Mouse (Mus musculus): ENCODE data around the gene Dennd1a. TPM values are rescaled to one million over a fixed set of nuclear protein-coding genes. Genes with fewer than 3 reads are reported as not detected.

Dennd1a gene
- polyA plus RNA-seq, 1 experiment from 2014 or later = 16.4 TPM

- 48% methylated on average over 2 of the region's 2 CpGs for WGBS
- Histone ChIP-seq H3K4me1 (peaks cover 4% of the 10 kb centered on the region; the same call in 1 of the 2 replicates), H3K4me3 (no peak overlapping the region), H3K27me3 (no peaks in the 10 kb centered on the region), H3K9ac (no peak overlapping the region), H3K9me3 (replicated peaks) (no peaks in the 10 kb centered on the region), H3K4me2 (replicated peaks) (no peak overlapping the region), H3K36me3 (no peaks in the 10 kb centered on the region), H3K27ac (no peak overlapping the region)
- no peak for ATAC-seq (ENCODE audit: low FRiP score)
Measured at GRCm38 (mm10) chr2:38156001-38156400, 131.2 kb downstream of the Dennd1a start.

- Histone ChIP-seq H3K9me3 (replicated peaks) (no peaks in the 10 kb centered on the region), H3K4me1 (peaks cover 16% of the 10 kb centered on the region), H3K4me3 (no peak overlapping the region), H3K4me2 (replicated peaks) (no peak overlapping the region), H3K36me3 (no peaks in the 10 kb centered on the region), H3K27ac (no peak overlapping the region), H3K27me3 (no peaks in the 10 kb centered on the region), H3K9ac (no peak overlapping the region)
- ATAC-seq (ENCODE audit: low FRiP score) = no peak
Measured at GRCm38 (mm10) chr2:38144831-38145230, 142.4 kb downstream of the Dennd1a start.

GRCm38 (mm10) chr2:38144067-38144779 is 143.0 kb downstream of the Dennd1a start:
- no peak overlapping the region for H3K4me2 ChIP-seq (replicated peaks)
- no peaks in the 10 kb centered on the region for H3K27me3 ChIP-seq
- H3K4me3 ChIP-seq = no peak overlapping the region
- no peak overlapping the region for H3K27ac ChIP-seq
- no peak overlapping the region for H3K9ac ChIP-seq
- peaks cover 16% of the 10 kb centered on the region for H3K4me1 ChIP-seq
- WGBS = 21% methylated on average over 8 of the region's 8 CpGs
- H3K9me3 ChIP-seq (replicated peaks) = no peaks in the 10 kb centered on the region
- H3K36me3 ChIP-seq = no peaks in the 10 kb centered on the region
- peak; percentile 79; the same call in 1 of the 2 replicates for ATAC-seq (ENCODE audit: low FRiP score)

- peaks cover 16% of the 10 kb centered on the region for H3K4me1 ChIP-seq
- H3K27me3 ChIP-seq = no peaks in the 10 kb centered on the region
- no peak overlapping the region for H3K4me3 ChIP-seq
- no peaks in the 10 kb centered on the region for H3K36me3 ChIP-seq
- no peak overlapping the region for H3K9ac ChIP-seq
- no peaks in the 10 kb centered on the region for H3K9me3 ChIP-seq (replicated peaks)
- H3K27ac ChIP-seq = no peak overlapping the region
- no peak for ATAC-seq (ENCODE audit: low FRiP score)
- 37% methylated on average over 5 of the region's 5 CpGs for WGBS
- H3K4me2 ChIP-seq (replicated peaks) = no peak overlapping the region
Measured at GRCm38 (mm10) chr2:38142905-38143304, 144.3 kb downstream of the Dennd1a start.

- no peak overlapping the region for H3K4me3 ChIP-seq
- H3K4me2 ChIP-seq (replicated peaks) = no peak overlapping the region
- H3K9me3 ChIP-seq (replicated peaks) = no peaks in the 10 kb centered on the region
- H3K9ac ChIP-seq = no peak overlapping the region
- no peak for ATAC-seq (ENCODE audit: low FRiP score)
- no peaks in the 10 kb centered on the region for H3K36me3 ChIP-seq
- WGBS = 68% methylated on average over 2 of the region's 2 CpGs
- H3K27me3 ChIP-seq = no peaks in the 10 kb centered on the region
- no peak overlapping the region for H3K27ac ChIP-seq
- H3K4me1 ChIP-seq = peaks cover 17% of the 10 kb centered on the region
Measured at GRCm38 (mm10) chr2:38142210-38142609, 145.0 kb downstream of the Dennd1a start.

GRCm38 (mm10) chr2:38139536-38139935 is 147.7 kb downstream of the Dennd1a start:
- H3K4me2 ChIP-seq (replicated peaks) = no peak overlapping the region
- no peaks in the 10 kb centered on the region for H3K27me3 ChIP-seq
- no peak overlapping the region for H3K4me3 ChIP-seq
- no peak overlapping the region for H3K27ac ChIP-seq
- no peak overlapping the region for H3K9ac ChIP-seq
- no peaks in the 10 kb centered on the region for H3K36me3 ChIP-seq
- peaks cover 23% of the 10 kb centered on the region for H3K4me1 ChIP-seq
- WGBS = 52% methylated on average over 3 of the region's 3 CpGs
- ATAC-seq (ENCODE audit: low FRiP score) = no peak
- H3K9me3 ChIP-seq (replicated peaks) = no peaks in the 10 kb centered on the region

GRCm38 (mm10) chr2:38137086-38137485 is 150.1 kb downstream of the Dennd1a start:
- Histone ChIP-seq H3K9ac (no peak overlapping the region), H3K4me3 (no peak overlapping the region), H3K36me3 (no peaks in the 10 kb centered on the region), H3K9me3 (replicated peaks) (no peaks in the 10 kb centered on the region), H3K27me3 (no peaks in the 10 kb centered on the region), H3K4me2 (replicated peaks) (no peak overlapping the region), H3K27ac (no peak overlapping the region), H3K4me1 (peaks cover 11% of the 10 kb centered on the region)
- 14% methylated on average over 5 of the region's 5 CpGs for WGBS
- peak; percentile 91 for ATAC-seq (ENCODE audit: low FRiP score)

- no peak overlapping the region for H3K4me3 ChIP-seq
- H3K27me3 ChIP-seq = no peaks in the 10 kb centered on the region
- ATAC-seq (ENCODE audit: low FRiP score) = no peak
- H3K27ac ChIP-seq = no peak overlapping the region
- H3K9me3 ChIP-seq (replicated peaks) = no peaks in the 10 kb centered on the region
- WGBS = 60% methylated on average over 3 of the region's 3 CpGs
- no peaks in the 10 kb centered on the region for H3K36me3 ChIP-seq
- no peak overlapping the region for H3K9ac ChIP-seq
- H3K4me2 ChIP-seq (replicated peaks) = no peak overlapping the region
- peaks cover 11% of the 10 kb centered on the region for H3K4me1 ChIP-seq
Measured at GRCm38 (mm10) chr2:38135427-38135826, 151.8 kb downstream of the Dennd1a start.

GRCm38 (mm10) chr2:38133036-38133825 is 154.0 kb downstream of the Dennd1a start:
- 82% methylated on average over 5 of the region's 5 CpGs for WGBS
- Histone ChIP-seq H3K27ac (no peak overlapping the region), H3K4me3 (no peak overlapping the region), H3K9ac (no peak overlapping the region), H3K36me3 (no peaks in the 10 kb centered on the region), H3K27me3 (no peaks in the 10 kb centered on the region), H3K4me2 (replicated peaks) (no peak overlapping the region), H3K9me3 (replicated peaks) (no peaks in the 10 kb centered on the region), H3K4me1 (peaks cover 9% of the 10 kb centered on the region; the same call in 1 of the 2 replicates)
- ATAC-seq (ENCODE audit: low FRiP score) = no peak

- 86% methylated on average over 1 of the region's 1 CpGs for WGBS
- H3K36me3 ChIP-seq = no peaks in the 10 kb centered on the region
- peaks cover 9% of the 10 kb centered on the region; the same call in 1 of the 2 replicates for H3K4me1 ChIP-seq
- H3K9ac ChIP-seq = no peak overlapping the region
- no peak overlapping the region for H3K4me3 ChIP-seq
- H3K4me2 ChIP-seq (replicated peaks) = no peak overlapping the region
- H3K27me3 ChIP-seq = no peaks in the 10 kb centered on the region
- H3K27ac ChIP-seq = no peak overlapping the region
- ATAC-seq (ENCODE audit: low FRiP score) = no peak
- H3K9me3 ChIP-seq (replicated peaks) = no peaks in the 10 kb centered on the region
Measured at GRCm38 (mm10) chr2:38132233-38132822, 154.9 kb downstream of the Dennd1a start.

- H3K27ac ChIP-seq = no peak overlapping the region
- H3K4me3 ChIP-seq = no peak overlapping the region
- no peaks in the 10 kb centered on the region for H3K9me3 ChIP-seq (replicated peaks)
- 0 out of 2 replicates have a peak, but pooled peaks cover 5% of the 10 kb centered on the region for H3K4me1 ChIP-seq
- H3K9ac ChIP-seq = no peak overlapping the region
- no peaks in the 10 kb centered on the region for H3K27me3 ChIP-seq
- no peak overlapping the region for H3K4me2 ChIP-seq (replicated peaks)
- no peaks in the 10 kb centered on the region for H3K36me3 ChIP-seq
- ATAC-seq (ENCODE audit: low FRiP score) = no peak
- WGBS = 93% methylated on average over 1 of the region's 1 CpGs
Measured at GRCm38 (mm10) chr2:38131538-38131937, 155.7 kb downstream of the Dennd1a start.

- Histone ChIP-seq H3K27me3 (no peaks in the 10 kb centered on the region), H3K27ac (no peak overlapping the region), H3K4me3 (no peak overlapping the region), H3K9ac (no peak overlapping the region), H3K4me2 (replicated peaks) (no peak overlapping the region), H3K36me3 (no peaks in the 10 kb centered on the region), H3K4me1 (0 out of 2 replicates have a peak, but pooled peaks cover 2% of the 10 kb centered on the region), H3K9me3 (replicated peaks) (no peaks in the 10 kb centered on the region)
- ATAC-seq (ENCODE audit: low FRiP score) = no peak
- 79% methylated on average over 6 of the region's 6 CpGs for WGBS
Measured at GRCm38 (mm10) chr2:38129961-38130802, 157.0 kb downstream of the Dennd1a start.
